Mouse (Mus musculus) G1E (cell line): ENCODE measurements around the gene Flt3l. TPM values are rescaled to one million over a fixed set of nuclear protein-coding genes. Genes with fewer than 3 reads are reported as not detected.
"Not testable (repeated sequence)": the region's sequence is repeated elsewhere in the genome, so short reads cannot be mapped to it uniquely, and the experiment has no call there.

Source experiments
- ATAC-seq: 2 replicates; pipeline ENCODE4 v1.8.0; 2016; ENCODE audit warnings: mild to moderate bottlenecking; ENCODE audit not compliant: insufficient number of reproducible peaks, poor library complexity, low FRiP score, severe bottlenecking; ENCODE audit errors: extremely low read depth
- DNase-seq: peaks from one replicate; pipeline ENCODE4 v3.0.0; 2012; ENCODE audit warnings: low spot score
- H3K27me3 ChIP-seq: 2 replicates; pipeline ENCODE4 v1.6.1; 2012; ENCODE audit warnings: mild to moderate bottlenecking, low read length, inconsistent platforms; ENCODE audit not compliant: insufficient read depth
- H3K36me3 ChIP-seq: replicated peaks from 2 replicates; pipeline ENCODE3; 2012; ENCODE audit warnings: mild to moderate bottlenecking, inconsistent platforms
- H3K4me1 ChIP-seq: 2 replicates; pipeline ENCODE4 v1.6.1; 2012; ENCODE audit warnings: low read depth, low read length, inconsistent platforms, mixed read lengths; ENCODE audit not compliant: insufficient read depth
- H3K4me3 ChIP-seq: 2 replicates; pipeline ENCODE4 v1.5.1; 2012; ENCODE audit warnings: low read depth, mild to moderate bottlenecking, inconsistent platforms, low read length, moderate library complexity, mixed read lengths
- H3K9me3 ChIP-seq: replicated peaks from 2 replicates; pipeline ENCODE4 v1.6.1; 2012; ENCODE audit warnings: inconsistent platforms
- CTCF ChIP-seq: IDR thresholded peaks from 2 replicates; pipeline ENCODE4 v1.5.1; 2012; ENCODE audit warnings: low read depth, low read length, inconsistent platforms, mixed read lengths
- GATA1 ChIP-seq: IDR thresholded peaks from 2 replicates; pipeline ENCODE4 v1.6.1; 2012; ENCODE audit warnings: borderline replicate concordance, low read length, inconsistent platforms, mixed read lengths
- GATA2 ChIP-seq: IDR thresholded peaks from 2 replicates; pipeline ENCODE4 v1.6.1; 2012; ENCODE audit warnings: low read depth, low read length, inconsistent platforms, borderline replicate concordance
- POLR2AphosphoS5 ChIP-seq: IDR thresholded peaks from 2 replicates; pipeline ENCODE4 v1.6.1; 2012; ENCODE audit warnings: low read depth, low read length, inconsistent platforms; ENCODE audit not compliant: insufficient replicate concordance
- TAL1 ChIP-seq: conservative IDR thresholded peaks from 2 replicates; pipeline ENCODE4 v1.6.1; 2012; ENCODE audit warnings: low read depth, low read length, inconsistent platforms, mixed read lengths
- polyA plus RNA-seq: library from polyadenylated mRNA; stranded (reverse); fragments of >175 nt; gene quantifications from 2 replicates; pipeline ENCODE4 v1.2.3, GENCODE M21; 2012
- total RNA-seq, 2 experiments: library from RNA; stranded (forward) in 1 of 2; stranded (reverse) in 1 of 2; fragments of 200-1000 nt in 1 of 2; fragments of >200 nt in 1 of 2; fragmentation: Nextera tagmentation in 1 of 2; gene quantifications; 2 replicates each; pipeline ENCODE4 v1.2.3; 2014 to 2017

Gene Flt3l
- total and polyA plus RNA-seq, 3 experiments: 38.8 to 75.7 (median 41.0) TPM

- ATAC-seq (no peak), DNase-seq (no peak)
- H3K27me3 ChIP-seq: peaks cover 55% of the 10 kb centered on the region
- H3K9me3 ChIP-seq: no peaks in the 10 kb centered on the region
- no peaks in the 10 kb centered on the region for H3K36me3 ChIP-seq
- H3K4me3 ChIP-seq: no peak overlapping the region
- H3K4me1 ChIP-seq: peaks cover 17% of the 10 kb centered on the region
- TF ChIP-seq GATA1 (no peak), TAL1 (no peak), GATA2 (no peak)
Observed at GRCm38 (mm10) chr7:45102441-45102840, 33.8 kb downstream of the Flt3l start.

- no peak overlapping the region for H3K4me3 ChIP-seq
- H3K36me3 ChIP-seq: no peaks in the 10 kb centered on the region
- no peak for ATAC-seq
- H3K27me3 ChIP-seq: peaks cover 41% of the 10 kb centered on the region
- peaks cover 26% of the 10 kb centered on the region for H3K4me1 ChIP-seq
- no peaks in the 10 kb centered on the region for H3K9me3 ChIP-seq
- TF ChIP-seq GATA2: no peak
- TF ChIP-seq POLR2AphosphoS5: no peak
- no peak for TF ChIP-seq GATA1
- no peak for TF ChIP-seq TAL1
- DNase-seq: no peak
Observed at GRCm38 (mm10) chr7:45100046-45100445, 36.2 kb downstream of the Flt3l start.

GRCm38 (mm10) chr7:45098541-45099240 lies 37.5 kb downstream of the Flt3l start:
- H3K4me3 ChIP-seq: no peak overlapping the region
- H3K36me3 ChIP-seq: no peaks in the 10 kb centered on the region
- DNase-seq (no peak), ATAC-seq (no peak)
- H3K4me1 ChIP-seq: peaks cover 34% of the 10 kb centered on the region
- H3K27me3 ChIP-seq: peaks cover 36% of the 10 kb centered on the region
- TF ChIP-seq POLR2AphosphoS5 (no peak), GATA1 (no peak), TAL1 (no peak), CTCF (no peak), GATA2 (no peak)
- H3K9me3 ChIP-seq: no peaks in the 10 kb centered on the region

GRCm38 (mm10) chr7:45097479-45097878 lies 38.8 kb downstream of the Flt3l start:
- Histone ChIP-seq H3K9me3 (no peaks in the 10 kb centered on the region), H3K27me3 (peaks cover 31% of the 10 kb centered on the region), H3K4me3 (no peak overlapping the region), H3K4me1 (peaks cover 34% of the 10 kb centered on the region), H3K36me3 (no peaks in the 10 kb centered on the region)
- peak; percentile 25 for DNase-seq
- TF ChIP-seq CTCF (no peak), TAL1 (no peak), POLR2AphosphoS5 (no peak)
- no peak for ATAC-seq

GRCm38 (mm10) chr7:45095965-45096364 lies 40.3 kb downstream of the Flt3l start:
- not testable (repeated sequence) for ATAC-seq, DNase-seq, H3K36me3 ChIP-seq, H3K4me3 ChIP-seq, H3K9me3 ChIP-seq
- H3K27me3 ChIP-seq: peaks cover 30% of the 10 kb centered on the region
- H3K4me1 ChIP-seq: peaks cover 46% of the 10 kb centered on the region

- no peaks in the 10 kb centered on the region for H3K36me3 ChIP-seq
- H3K27me3 ChIP-seq: peaks cover 32% of the 10 kb centered on the region
- TF ChIP-seq TAL1 (no peak), CTCF (no peak), POLR2AphosphoS5 (no peak), GATA2 (no peak), GATA1 (no peak)
- no peak for DNase-seq
- no peak for ATAC-seq
- no peak overlapping the region for H3K4me3 ChIP-seq
- H3K4me1 ChIP-seq: peaks cover 50% of the 10 kb centered on the region
- no peaks in the 10 kb centered on the region for H3K9me3 ChIP-seq
Observed at GRCm38 (mm10) chr7:45095367-45095766, 40.9 kb downstream of the Flt3l start.

GRCm38 (mm10) chr7:45094121-45094520 lies 42.1 kb downstream of the Flt3l start:
- ATAC-seq: no peak
- H3K27me3 ChIP-seq: peaks cover 32% of the 10 kb centered on the region
- no peaks in the 10 kb centered on the region for H3K36me3 ChIP-seq
- peaks cover 54% of the 10 kb centered on the region for H3K4me1 ChIP-seq
- H3K9me3 ChIP-seq: no peaks in the 10 kb centered on the region
- TF ChIP-seq CTCF (no peak), GATA2 (no peak), GATA1 (no peak), POLR2AphosphoS5 (no peak), TAL1 (no peak)
- DNase-seq: no peak
- H3K4me3 ChIP-seq: no peak overlapping the region
